Mouse (Mus musculus): ENCODE results near the gene Mdm2. TPM values are rescaled to one million over a fixed set of nuclear protein-coding genes. Genes with fewer than 3 reads are reported as not detected.

The Mdm2 gene
- total and polyA plus RNA-seq, 2 experiments = 18.2 to 24.6 TPM

GRCm38 (mm10) chr10:117664926-117665209 lies 45.7 kb downstream of the Mdm2 start:
- no peak for TF ChIP-seq POLR2A (IDR thresholded peaks at IDR 0.05; ENCODE audit: extremely low read depth, insufficient read depth, low read length)
- TF ChIP-seq CTCF (IDR thresholded peaks at IDR 0.05; ENCODE audit: low read depth, low read length) = no peak
- DNase-seq (ENCODE audit: extremely low read depth, low read depth, low spot score) = no peak
- H3K27ac ChIP-seq (replicated peaks; ENCODE audit: insufficient read depth, low read depth, low read length) = peak overlapping the region; percentile 21
- no peak overlapping the region for H3K9ac ChIP-seq (ENCODE audit: low read depth, low read length)
- no peak overlapping the region for H3K4me3 ChIP-seq (ENCODE audit: insufficient read depth, low read depth, low read length)
- peaks cover 6% of the 10 kb centered on the region; the same call in 1 of the 2 replicates for H3K4me1 ChIP-seq (ENCODE audit: control insufficient read depth, insufficient read depth, low read length)
- no peaks in the 10 kb centered on the region for H3K79me2 ChIP-seq (ENCODE audit: control insufficient read depth, insufficient read depth, low read length)
- H3K27me3 ChIP-seq (ENCODE audit: control insufficient read depth, insufficient read depth, low read length) = no peaks in the 10 kb centered on the region
- H3K36me3 ChIP-seq (ENCODE audit: control insufficient read depth, insufficient read depth, low read length) = no peaks in the 10 kb centered on the region

- H3K4me1 ChIP-seq (ENCODE audit: control insufficient read depth, insufficient read depth, low read length) = peaks cover 5% of the 10 kb centered on the region; the same call in 1 of the 2 replicates
- no peak for TF ChIP-seq POLR2A (IDR thresholded peaks at IDR 0.05; ENCODE audit: extremely low read depth, insufficient read depth, low read length)
- no peak for TF ChIP-seq CTCF (IDR thresholded peaks at IDR 0.05; ENCODE audit: low read depth, low read length)
- H3K79me2 ChIP-seq (ENCODE audit: control insufficient read depth, insufficient read depth, low read length) = no peaks in the 10 kb centered on the region
- peak overlapping the region; percentile 57 for H3K4me3 ChIP-seq (ENCODE audit: insufficient read depth, low read depth, low read length)
- H3K27me3 ChIP-seq (ENCODE audit: control insufficient read depth, insufficient read depth, low read length) = no peaks in the 10 kb centered on the region
- peak; percentile 68 for DNase-seq (ENCODE audit: extremely low read depth, low read depth, low spot score)
- 26% methylated on average over 14 of the region's 14 CpGs for WGBS
- H3K36me3 ChIP-seq (ENCODE audit: control insufficient read depth, insufficient read depth, low read length) = no peaks in the 10 kb centered on the region
- H3K27ac ChIP-seq (replicated peaks; ENCODE audit: insufficient read depth, low read depth, low read length) = peak overlapping the region; percentile 100
- H3K9ac ChIP-seq (ENCODE audit: low read depth, low read length) = peak overlapping the region; percentile 92
Observed at GRCm38 (mm10) chr10:117664208-117664925, 46.2 kb downstream of the Mdm2 start.

GRCm38 (mm10) chr10:117663865-117664200 lies 46.7 kb downstream of the Mdm2 start:
- 12% methylated on average over 9 of the region's 9 CpGs for WGBS
- Histone ChIP-seq H3K9ac (ENCODE audit: low read depth, low read length) (peak overlapping the region; percentile 92), H3K36me3 (ENCODE audit: control insufficient read depth, insufficient read depth, low read length) (no peaks in the 10 kb centered on the region), H3K4me1 (ENCODE audit: control insufficient read depth, insufficient read depth, low read length) (peaks cover 4% of the 10 kb centered on the region; the same call in 1 of the 2 replicates), H3K4me3 (ENCODE audit: insufficient read depth, low read depth, low read length) (peak overlapping the region; percentile 57), H3K79me2 (ENCODE audit: control insufficient read depth, insufficient read depth, low read length) (no peaks in the 10 kb centered on the region), H3K27ac (replicated peaks; ENCODE audit: insufficient read depth, low read depth, low read length) (peak overlapping the region; percentile 100), H3K27me3 (ENCODE audit: control insufficient read depth, insufficient read depth, low read length) (no peaks in the 10 kb centered on the region)
- DNase-seq (ENCODE audit: extremely low read depth, low read depth, low spot score) = peak; percentile 85
- TF ChIP-seq CTCF (IDR thresholded peaks at IDR 0.05; ENCODE audit: low read depth, low read length) (no peak), POLR2A (IDR thresholded peaks at IDR 0.05; ENCODE audit: extremely low read depth, insufficient read depth, low read length) (peak; percentile 41; the same call in 1 of the 2 replicates)

GRCm38 (mm10) chr10:117663056-117663864 lies 47.3 kb downstream of the Mdm2 start:
- Histone ChIP-seq H3K4me3 (ENCODE audit: insufficient read depth, low read depth, low read length) (peak overlapping the region; percentile 44), H3K27me3 (ENCODE audit: control insufficient read depth, insufficient read depth, low read length) (no peaks in the 10 kb centered on the region), H3K79me2 (ENCODE audit: control insufficient read depth, insufficient read depth, low read length) (no peaks in the 10 kb centered on the region), H3K36me3 (ENCODE audit: control insufficient read depth, insufficient read depth, low read length) (no peaks in the 10 kb centered on the region), H3K4me1 (ENCODE audit: control insufficient read depth, insufficient read depth, low read length) (peaks cover 4% of the 10 kb centered on the region; the same call in 1 of the 2 replicates), H3K27ac (replicated peaks; ENCODE audit: insufficient read depth, low read depth, low read length) (peak overlapping the region; percentile 74), H3K9ac (ENCODE audit: low read depth, low read length) (peak overlapping the region; percentile 36)
- TF ChIP-seq POLR2A (IDR thresholded peaks at IDR 0.05; ENCODE audit: extremely low read depth, insufficient read depth, low read length) (no peak), CTCF (IDR thresholded peaks at IDR 0.05; ENCODE audit: low read depth, low read length) (no peak)
- 19% methylated on average over 14 of the region's 14 CpGs for WGBS
- peak; percentile 73 for DNase-seq (ENCODE audit: extremely low read depth, low read depth, low spot score)

- 52% methylated on average over 15 of the region's 15 CpGs for WGBS
- Histone ChIP-seq H3K4me1 (ENCODE audit: control insufficient read depth, insufficient read depth, low read length) (peaks cover 4% of the 10 kb centered on the region; the same call in 1 of the 2 replicates), H3K27me3 (ENCODE audit: control insufficient read depth, insufficient read depth, low read length) (no peaks in the 10 kb centered on the region), H3K79me2 (ENCODE audit: control insufficient read depth, insufficient read depth, low read length) (no peaks in the 10 kb centered on the region), H3K36me3 (ENCODE audit: control insufficient read depth, insufficient read depth, low read length) (no peaks in the 10 kb centered on the region), H3K27ac (replicated peaks; ENCODE audit: insufficient read depth, low read depth, low read length) (peak overlapping the region; percentile 74), H3K4me3 (ENCODE audit: insufficient read depth, low read depth, low read length) (no peak overlapping the region; the same call in 1 of the 2 replicates), H3K9ac (ENCODE audit: low read depth, low read length) (no peak overlapping the region)
- DNase-seq (ENCODE audit: extremely low read depth, low read depth, low spot score) = peak; percentile 90
- TF ChIP-seq POLR2A (IDR thresholded peaks at IDR 0.05; ENCODE audit: extremely low read depth, insufficient read depth, low read length) = peak; percentile 31; the same call in 1 of the 2 replicates
- no peak for TF ChIP-seq CTCF (IDR thresholded peaks at IDR 0.05; ENCODE audit: low read depth, low read length)
Observed at GRCm38 (mm10) chr10:117662316-117663055, 48.1 kb downstream of the Mdm2 start.
